Mouse (Mus musculus) CH12.LX (cell line): ENCODE measurements around the gene Terb1. TPM values are rescaled to one million over a fixed set of nuclear protein-coding genes. Genes with fewer than 3 reads are reported as not detected.

Experiments
- DNase-seq: peaks from one replicate; pipeline ENCODE4 v3.0.0-alpha.2; 2013; ENCODE audit errors: extremely low read depth
- H3K27ac ChIP-seq: 2 replicates; pipeline ENCODE4 v1.5.1; 2012; ENCODE audit warnings: low read depth, mild to moderate bottlenecking, control low read depth, moderate library complexity; ENCODE audit not compliant: insufficient read depth
- H3K27me3 ChIP-seq: replicated peaks from 2 replicates; pipeline ENCODE3; 2012; ENCODE audit warnings: inconsistent platforms
- H3K36me3 ChIP-seq, 2 experiments: replicated peaks in 1 of 2; 2 replicates each; pipeline versions ENCODE3 to v1.6.1; 2012; ENCODE audit warnings: inconsistent platforms in 1 of 2, low read length in 1 of 2, mild to moderate bottlenecking in 1 of 2, mixed read lengths in 1 of 2, moderate library complexity in 1 of 2; ENCODE audit not compliant: control insufficient read depth in 1 of 2, insufficient read depth in 1 of 2
- H3K4me1 ChIP-seq, 2 experiments: 2 replicates each; pipeline ENCODE4 v1.6.1; 2012; ENCODE audit warnings: inconsistent platforms in 1 of 2, moderate library complexity in 1 of 2; ENCODE audit not compliant: insufficient read depth in 2 of 2, control insufficient read depth in 1 of 2
- H3K4me2 ChIP-seq: 2 replicates; pipeline ENCODE4 v1.6.1; 2012; ENCODE audit warnings: low read depth, mild to moderate bottlenecking, control low read depth; ENCODE audit not compliant: poor library complexity, insufficient read depth, severe bottlenecking
- H3K4me3 ChIP-seq, 3 experiments: fragments of 150-350 bp in 1 of 3; sonication (generic) in 1 of 3; replicated peaks in 1 of 3; 2 replicates each; pipeline versions ENCODE3 to v1.5.1; 2011 to 2012; ENCODE audit warnings: low read depth in 2 of 3, low read length in 2 of 3, mild to moderate bottlenecking in 2 of 3, moderate library complexity in 2 of 3, control low read depth in 1 of 3, improper control_type of control experiment in 1 of 3, inconsistent platforms in 1 of 3, mixed read lengths in 1 of 3; ENCODE audit not compliant: poor library complexity in 1 of 3
- H3K79me2 ChIP-seq: replicated peaks from 2 replicates; pipeline ENCODE4 v1.6.1; 2012; ENCODE audit warnings: mild to moderate bottlenecking, moderate library complexity; ENCODE audit not compliant: control insufficient read depth, poor library complexity, insufficient read depth, severe bottlenecking; ENCODE audit errors: extremely low read depth
- H3K9ac ChIP-seq: 2 replicates; pipeline ENCODE4 v1.6.1; 2012; ENCODE audit warnings: low read depth, mild to moderate bottlenecking, control low read depth, moderate library complexity; ENCODE audit not compliant: insufficient read depth
- H3K9me3 ChIP-seq: replicated peaks from 2 replicates; pipeline ENCODE3; 2012; ENCODE audit warnings: low read length, inconsistent platforms, mixed read lengths
- E2F4 ChIP-seq: IDR thresholded peaks from 2 replicates; pipeline ENCODE4 v1.6.1; 2011; ENCODE audit warnings: low read depth, low read length, improper control_type of control experiment; ENCODE audit not compliant: insufficient replicate concordance
- EP300 ChIP-seq: IDR thresholded peaks from 2 replicates; pipeline ENCODE4 v1.6.1; 2011; ENCODE audit warnings: low read length, improper control_type of control experiment
- IRF4 ChIP-seq: IDR thresholded peaks from 2 replicates; pipeline ENCODE4 v1.6.1; 2014; ENCODE audit warnings: low read depth, mild to moderate bottlenecking, inconsistent platforms, low read length, improper control_type of control experiment
- JUND ChIP-seq: conservative IDR thresholded peaks from 2 replicates; pipeline ENCODE4 v1.6.1; 2011; ENCODE audit warnings: low read depth, low read length, improper control_type of control experiment
- KAT2A ChIP-seq: IDR thresholded peaks from 2 replicates; pipeline ENCODE4 v1.6.1; 2012; ENCODE audit warnings: low read length, improper control_type of control experiment, inconsistent platforms; ENCODE audit not compliant: insufficient replicate concordance
- MXI1 ChIP-seq: IDR thresholded peaks from 2 replicates; pipeline ENCODE4 v1.6.1; 2011; ENCODE audit warnings: mild to moderate bottlenecking, low read depth, low read length, improper control_type of control experiment
- PAX5 ChIP-seq: IDR thresholded peaks from 2 replicates; pipeline ENCODE4 v1.6.1; 2012; ENCODE audit warnings: low read length, inconsistent platforms, mixed read lengths
- POLR2A ChIP-seq: IDR thresholded peaks from 2 replicates; pipeline ENCODE4 v1.6.1; 2011; ENCODE audit warnings: low read depth, mild to moderate bottlenecking, improper control_type of control experiment, low read length
- POLR2AphosphoS2 ChIP-seq: IDR thresholded peaks from 2 replicates; pipeline ENCODE4 v1.6.1; 2011; ENCODE audit warnings: low read depth, low read length, improper control_type of control experiment
- RCOR1 ChIP-seq: conservative IDR thresholded peaks from 2 replicates; pipeline ENCODE4 v1.6.1; 2012; ENCODE audit warnings: low read depth, mild to moderate bottlenecking, inconsistent platforms, low read length, improper control_type of control experiment
- SIN3A ChIP-seq: IDR thresholded peaks from 2 replicates; pipeline ENCODE4 v1.6.1; 2012; ENCODE audit warnings: low read length, improper control_type of control experiment, inconsistent platforms
- SMC3 ChIP-seq: IDR thresholded peaks from 2 replicates; pipeline ENCODE4 v1.6.1; 2011; ENCODE audit warnings: low read depth, low read length, improper control_type of control experiment
- TBP ChIP-seq: conservative IDR thresholded peaks from 2 replicates; pipeline ENCODE4 v1.6.1; 2011; ENCODE audit warnings: low read depth, low read length, improper control_type of control experiment
- TCF12 ChIP-seq: IDR thresholded peaks from 2 replicates; pipeline ENCODE4 v1.6.1; 2014; ENCODE audit warnings: low read depth, mild to moderate bottlenecking, inconsistent platforms, low read length, improper control_type of control experiment
- UBTF ChIP-seq: IDR thresholded peaks from 2 replicates; pipeline ENCODE4 v1.6.1; 2012; ENCODE audit warnings: low read depth, mild to moderate bottlenecking, inconsistent platforms, low read length, improper control_type of control experiment, moderate library complexity
- ZKSCAN1 ChIP-seq: IDR thresholded peaks from 2 replicates; pipeline ENCODE4 v1.6.1; 2012; ENCODE audit warnings: low read depth, inconsistent platforms, low read length, improper control_type of control experiment, borderline replicate concordance
- ZNF384 ChIP-seq: IDR thresholded peaks from 2 replicates; pipeline ENCODE4 v1.6.1; 2012; ENCODE audit warnings: low read depth, low read length, improper control_type of control experiment, inconsistent platforms
- dilution Hi-C: fragments of 300-500 bp; cut with MboI; formaldehyde crosslinking; loops from 2 replicates; pipeline ENCODE4 v1.14.3; 2020; ENCODE audit warnings: low sequenced_read_pairs; ENCODE audit not compliant: extremely low pct_unique_long_range_greater_than_20kb, extremely low pct_ligation_motif_present
- in situ Hi-C: fragments of 300-500 bp; cut with MboI; formaldehyde crosslinking; loops from 3 replicates; pipeline ENCODE4 v1.14.3; 2019; ENCODE audit warnings: low sequenced_read_pairs, low pct_ligation_motif_present, low pct_unique_long_range_greater_than_20kb, mixed read lengths
- polyA plus RNA-seq: library from polyadenylated mRNA; unstranded; fragments of >175 nt; gene quantifications from 2 replicates; pipeline ENCODE4 v1.2.1, GENCODE M21; 2012; ENCODE audit warnings: low read depth; ENCODE audit not compliant: insufficient read length
- total RNA-seq, 2 experiments: library from RNA; depleted of rRNA; stranded (reverse); fragments of 300-350 nt in 1 of 2; fragments of >200 nt in 1 of 2; gene quantifications; 2 replicates each; pipeline ENCODE4 v1.2.3; 2012 to 2014

Terb1 gene
- total and polyA plus RNA-seq, 3 experiments: not detected

DNA sequence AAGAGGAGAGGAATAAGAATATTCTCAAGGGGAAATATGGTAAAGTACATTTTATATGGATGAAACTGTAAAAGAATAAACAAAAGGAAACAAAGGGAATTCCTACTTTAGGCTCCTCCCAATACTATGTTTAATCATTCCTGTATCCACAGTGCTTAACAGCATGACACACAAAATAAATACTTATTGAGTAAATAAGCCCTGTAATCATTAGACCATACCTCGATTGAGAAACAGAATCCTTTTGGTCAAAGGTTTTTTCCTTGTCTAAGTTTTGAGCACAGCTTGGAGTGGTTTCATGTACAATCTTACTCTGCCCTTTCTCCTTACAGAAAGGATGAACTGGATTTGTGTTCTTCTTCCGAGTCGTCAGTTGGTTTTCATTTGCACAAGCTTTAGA is 37.2 kb downstream of the Terb1 start:
- no peak overlapping the region for H3K27ac ChIP-seq
- DNase-seq: no peak
- dilution Hi-C loops (no loop called here), in situ Hi-C loops (no loop called here)
- H3K9me3 ChIP-seq: no peaks in the 10 kb centered on the region
- no peaks in the 10 kb centered on the region for H3K27me3 ChIP-seq
- TF ChIP-seq SIN3A: no peak
- TF ChIP-seq E2F4: no peak
- no peak for TF ChIP-seq TBP
- no peak for TF ChIP-seq ZKSCAN1
- no peak for TF ChIP-seq SMC3
- TF ChIP-seq POLR2A: no peak
- TF ChIP-seq TCF12: no peak
- no peak for TF ChIP-seq UBTF
- TF ChIP-seq PAX5: no peak
- no peak for TF ChIP-seq MXI1
- TF ChIP-seq RCOR1: no peak
- no peak for TF ChIP-seq EP300
- no peak for TF ChIP-seq ZNF384
- no peak for TF ChIP-seq IRF4
- no peak for TF ChIP-seq JUND
- H3K36me3 ChIP-seq: no peaks in the 10 kb centered on the region
- no peaks in the 10 kb centered on the region for H3K79me2 ChIP-seq
- H3K4me1 ChIP-seq: no peaks in the 10 kb centered on the region
- no peak overlapping the region for H3K4me3 ChIP-seq
- H3K4me2 ChIP-seq: no peak overlapping the region
- no peak overlapping the region for H3K9ac ChIP-seq

DNA sequence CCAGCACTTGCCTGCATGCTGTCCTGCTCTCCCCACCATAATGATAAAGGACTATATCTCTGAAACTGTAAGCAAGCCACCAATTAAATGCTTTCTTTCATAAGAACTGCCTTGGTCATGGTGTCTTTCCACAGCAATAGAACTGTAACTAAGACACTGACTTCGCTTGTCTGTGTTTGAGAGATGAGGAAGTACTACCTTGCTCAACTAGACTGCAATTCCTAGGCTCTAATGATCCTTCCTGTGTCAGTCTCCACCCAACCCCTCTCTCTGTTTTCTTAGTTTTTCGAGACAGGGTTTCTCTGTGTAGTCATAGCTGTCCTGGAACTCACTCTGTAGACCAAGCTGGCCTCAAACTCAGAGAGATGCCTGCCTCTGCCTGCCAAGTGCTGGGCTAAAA is 42.2 kb downstream of the Terb1 start:
- H3K27me3 ChIP-seq: no peaks in the 10 kb centered on the region
- no peaks in the 10 kb centered on the region for H3K9me3 ChIP-seq
- no peak overlapping the region for H3K4me2 ChIP-seq
- no peak overlapping the region for H3K27ac ChIP-seq
- no peaks in the 10 kb centered on the region for H3K79me2 ChIP-seq
- in situ Hi-C loops: no loop called here
- no peaks in the 10 kb centered on the region for H3K36me3 ChIP-seq
- DNase-seq: no peak
- no peak for TF ChIP-seq POLR2AphosphoS2
- TF ChIP-seq TCF12: no peak
- TF ChIP-seq ZKSCAN1: no peak
- TF ChIP-seq KAT2A: no peak
- TF ChIP-seq, all 38 proteins: peak for 0
- no peak overlapping the region for H3K4me3 ChIP-seq
- H3K9ac ChIP-seq: no peak overlapping the region
- no peaks in the 10 kb centered on the region for H3K4me1 ChIP-seq
- dilution Hi-C loops: no loop called here
